Mouse (Mus musculus) liver, postnatal 0 days (tissue): ENCODE measurements around the gene Rbm19. TPM values are rescaled to one million over a fixed set of nuclear protein-coding genes. Genes with fewer than 3 reads are reported as not detected.

Source experiments
- ATAC-seq: fragments of 200-750 bp; cut with Nextera tagmentation; 2 replicates; pipeline ENCODE4 v1.8.0; 2017; ENCODE audit warnings: mild to moderate bottlenecking, moderate library complexity
- DNase-seq: peaks from one replicate; pipeline ENCODE4 v3.0.0-alpha.2; 2016
- H3K27ac ChIP-seq: fragments of 300-500 bp; sonication (generic); 2 replicates; pipeline ENCODE4 v1.5.1; 2014; ENCODE audit warnings: antibody characterized with exemption, moderate library complexity, mild to moderate bottlenecking, low read depth
- H3K27me3 ChIP-seq: fragments of 300-500 bp; sonication (generic); 2 replicates; pipeline ENCODE4 v1.6.1; 2014; ENCODE audit warnings: low read length, control low read depth, mixed read lengths; ENCODE audit not compliant: insufficient read depth
- H3K36me3 ChIP-seq: fragments of 300-500 bp; sonication (generic); replicated peaks from 2 replicates; pipeline ENCODE4 v1.6.1; 2014; ENCODE audit warnings: mild to moderate bottlenecking, control low read depth, low read length, moderate library complexity, mixed read lengths; ENCODE audit not compliant: insufficient read depth
- H3K4me1 ChIP-seq: fragments of 300-500 bp; sonication (generic); 2 replicates; pipeline ENCODE4 v1.6.1; 2014; ENCODE audit warnings: antibody characterized with exemption, mild to moderate bottlenecking, control low read depth; ENCODE audit not compliant: insufficient read depth
- H3K4me2 ChIP-seq: fragments of 300-500 bp; sonication (generic); 2 replicates; pipeline ENCODE4 v1.6.1; 2014; ENCODE audit warnings: low read depth, mild to moderate bottlenecking, low read length, moderate library complexity, mixed read lengths
- H3K4me3 ChIP-seq: fragments of 300-500 bp; sonication (generic); 2 replicates; pipeline ENCODE4 v1.5.1; 2014; ENCODE audit warnings: low read depth, low read length
- H3K9ac ChIP-seq: fragments of 300-500 bp; sonication (generic); replicated peaks from 2 replicates; pipeline ENCODE4 v1.6.1; 2014; ENCODE audit warnings: mild to moderate bottlenecking, moderate library complexity
- H3K9me3 ChIP-seq: fragments of 300-500 bp; sonication (generic); 2 replicates; pipeline ENCODE4 v1.6.1; 2016; ENCODE audit warnings: mild to moderate bottlenecking, control low read depth, low read length, mixed read lengths
- CTCF ChIP-seq: sonication (generic); IDR thresholded peaks from 2 replicates; pipeline ENCODE4 v1.5.1; 2016; ENCODE audit warnings: antibody characterized with exemption, low read depth
- EP300 ChIP-seq: IDR thresholded peaks from 2 replicates; pipeline ENCODE4 v1.6.1; 2016; ENCODE audit warnings: antibody characterized with exemption, low read depth, mild to moderate bottlenecking
- WGBS: fragments of 180-500 bp; shearing (Covaris S2); extraction: QIAGEN DNeasy Blood & Tissue Kit; methylation state at CpG from one replicate; pipeline ENCODE4 v1.1.7; 2014; ENCODE audit not compliant: insufficient replicate concordance; 5-methylcytosine and 5-hydroxymethylcytosine counted together
- polyA plus RNA-seq: library from polyadenylated mRNA; unstranded; fragments of >200 nt; fragmentation: Nextera tagmentation; extraction: Ambion mirVana; gene quantifications from 2 replicates; pipeline ENCODE4 v1.2.1, GENCODE M21; 2015

The Rbm19 gene
- polyA plus RNA-seq, 1 experiment from 2014 or later: 6.9 TPM

GRCm38 (mm10) chr5:120129070-120129469 is 12.8 kb downstream of the Rbm19 start:
- peaks cover 3% of the 10 kb centered on the region for H3K4me1 ChIP-seq
- no peak overlapping the region for H3K27ac ChIP-seq
- TF ChIP-seq CTCF: no peak
- TF ChIP-seq EP300: no peak
- ATAC-seq (no peak), DNase-seq (no peak)
- H3K36me3 ChIP-seq: peaks cover 39% of the 10 kb centered on the region
- H3K9me3 ChIP-seq: no peaks in the 10 kb centered on the region
- H3K9ac ChIP-seq: no peak overlapping the region
- H3K4me3 ChIP-seq: no peak overlapping the region
- H3K27me3 ChIP-seq: no peaks in the 10 kb centered on the region
- H3K4me2 ChIP-seq: no peak overlapping the region
- WGBS: 87% methylated on average over 7 of the region's 7 CpGs

GRCm38 (mm10) chr5:120129761-120130160 is 13.5 kb downstream of the Rbm19 start:
- H3K4me2 ChIP-seq: no peak overlapping the region
- H3K9ac ChIP-seq: no peak overlapping the region
- WGBS: 90% methylated on average over 7 of the region's 7 CpGs
- H3K27ac ChIP-seq: no peak overlapping the region
- DNase-seq (no peak), ATAC-seq (no peak)
- TF ChIP-seq EP300: no peak
- no peak for TF ChIP-seq CTCF
- H3K36me3 ChIP-seq: peaks cover 36% of the 10 kb centered on the region
- H3K4me3 ChIP-seq: no peak overlapping the region
- no peaks in the 10 kb centered on the region for H3K27me3 ChIP-seq
- peaks cover 10% of the 10 kb centered on the region for H3K4me1 ChIP-seq
- H3K9me3 ChIP-seq: no peaks in the 10 kb centered on the region

DNA sequence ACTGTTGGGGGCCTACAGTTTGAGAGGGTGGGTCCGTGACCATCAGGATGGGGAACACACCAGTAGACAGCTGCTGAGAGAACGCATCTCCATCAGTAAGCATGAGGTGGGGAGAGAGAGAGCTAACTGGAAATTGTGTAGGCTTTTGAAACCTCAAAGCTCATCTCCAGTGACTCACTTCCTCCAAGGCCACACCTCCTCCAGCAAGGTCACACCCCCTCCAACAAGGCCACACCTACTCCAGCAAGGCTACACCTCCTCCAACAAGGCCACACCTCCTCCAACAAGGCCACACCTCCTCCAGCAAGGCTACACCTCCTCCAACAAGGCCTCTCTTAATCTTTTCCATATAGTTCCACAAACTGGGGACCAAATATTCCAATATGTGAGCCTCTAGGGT is 13.9 kb downstream of the Rbm19 start:
- 75% methylated on average over 2 of the region's 2 CpGs for WGBS
- no peaks in the 10 kb centered on the region for H3K9me3 ChIP-seq
- H3K4me2 ChIP-seq: no peak overlapping the region
- H3K36me3 ChIP-seq: peaks cover 32% of the 10 kb centered on the region
- peaks cover 14% of the 10 kb centered on the region for H3K4me1 ChIP-seq
- no peak overlapping the region for H3K9ac ChIP-seq
- H3K4me3 ChIP-seq: no peak overlapping the region
- DNase-seq (peak; percentile 72), ATAC-seq (peak; percentile 66)
- TF ChIP-seq EP300 (no peak), CTCF (no peak)
- no peak overlapping the region for H3K27ac ChIP-seq
- no peaks in the 10 kb centered on the region for H3K27me3 ChIP-seq

DNA sequence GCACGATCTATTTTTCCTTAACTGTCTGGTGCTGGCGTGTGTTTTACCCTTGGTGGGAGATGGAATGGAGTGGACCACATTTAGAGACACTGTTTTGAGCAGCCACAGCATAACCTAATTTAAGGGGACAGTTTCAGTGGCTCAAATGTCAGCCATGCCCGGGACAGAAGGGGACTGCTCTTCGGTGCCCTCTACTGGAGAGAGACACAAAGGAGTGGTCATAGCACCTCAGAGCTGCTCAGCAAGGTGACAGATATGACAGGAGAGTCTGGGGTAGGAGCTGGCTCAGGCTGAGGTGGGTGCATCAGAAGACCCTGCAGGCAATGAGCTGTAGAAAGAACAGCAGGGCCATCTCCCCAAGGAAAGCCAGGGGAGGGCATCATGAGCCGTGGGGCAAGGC is 15.3 kb downstream of the Rbm19 start:
- H3K27ac ChIP-seq: no peak overlapping the region

GRCm38 (mm10) chr5:120134000-120134399 is 17.7 kb downstream of the Rbm19 start:
- 40% methylated on average over 6 of the region's 6 CpGs for WGBS
- no peak overlapping the region for H3K9ac ChIP-seq
- H3K36me3 ChIP-seq: peaks cover 24% of the 10 kb centered on the region
- peak; percentile 67 for DNase-seq
- H3K9me3 ChIP-seq: no peaks in the 10 kb centered on the region
- no peak overlapping the region for H3K4me2 ChIP-seq
- H3K27ac ChIP-seq: no peak overlapping the region
- peaks cover 48% of the 10 kb centered on the region for H3K4me1 ChIP-seq
- no peaks in the 10 kb centered on the region for H3K27me3 ChIP-seq
- ATAC-seq: no peak
- H3K4me3 ChIP-seq: no peak overlapping the region
- TF ChIP-seq EP300: no peak
- peak; percentile 94 for TF ChIP-seq CTCF

More for the DNA sequence above, 15.3 kb downstream of the Rbm19 start:
- WGBS: 55% methylated on average over 5 of the region's 5 CpGs
- H3K4me3 ChIP-seq: no peak overlapping the region
- H3K4me2 ChIP-seq: no peak overlapping the region
- no peaks in the 10 kb centered on the region for H3K9me3 ChIP-seq
- H3K4me1 ChIP-seq: peaks cover 29% of the 10 kb centered on the region
- H3K36me3 ChIP-seq: peaks cover 27% of the 10 kb centered on the region
- H3K27me3 ChIP-seq: no peaks in the 10 kb centered on the region
- DNase-seq: peak; percentile 47
- TF ChIP-seq CTCF: peak; percentile 82
- no peak for TF ChIP-seq EP300
- no peak for ATAC-seq
- no peak overlapping the region for H3K9ac ChIP-seq

GRCm38 (mm10) chr5:120135337-120135736 is 19.1 kb downstream of the Rbm19 start:
- no peak for TF ChIP-seq EP300
- TF ChIP-seq CTCF: peak; percentile 13; the same call in 1 of the 2 replicates
- no peaks in the 10 kb centered on the region for H3K27me3 ChIP-seq
- H3K9me3 ChIP-seq: no peaks in the 10 kb centered on the region
- peaks cover 51% of the 10 kb centered on the region for H3K4me1 ChIP-seq
- no peak overlapping the region for H3K9ac ChIP-seq
- 82% methylated on average over 14 of the region's 14 CpGs for WGBS
- peaks cover 21% of the 10 kb centered on the region for H3K36me3 ChIP-seq
- DNase-seq (no peak), ATAC-seq (no peak)
- H3K4me2 ChIP-seq: peak overlapping the region; percentile 64
- no peak overlapping the region for H3K4me3 ChIP-seq
- peak overlapping the region; percentile 60; the same call in 1 of the 2 replicates for H3K27ac ChIP-seq
